Mouse (Mus musculus) lung, postnatal 0 days (tissue): ENCODE data around the gene Trim7. TPM values are rescaled to one million over a fixed set of nuclear protein-coding genes. Genes with fewer than 3 reads are reported as not detected.

Experiments
- ATAC-seq: fragments of 200-750 bp; cut with Nextera tagmentation; 2 replicates; pipeline ENCODE4 v1.8.0; 2017; ENCODE audit warnings: moderate library complexity
- DNase-seq: peaks from one replicate; pipeline ENCODE4 v3.0.0-alpha.2; 2016; ENCODE audit warnings: low spot score
- H3K27ac ChIP-seq: fragments of 300-500 bp; sonication (generic); 2 replicates; pipeline ENCODE4 v1.5.1; 2014; ENCODE audit warnings: antibody characterized with exemption, mild to moderate bottlenecking, low read length, mixed read lengths
- H3K27me3 ChIP-seq: fragments of 300-500 bp; sonication (generic); replicated peaks from 2 replicates; pipeline ENCODE4 v1.6.1; 2014; ENCODE audit warnings: low read length, mixed read lengths; ENCODE audit not compliant: insufficient read depth
- H3K36me3 ChIP-seq: fragments of 300-500 bp; sonication (generic); 2 replicates; pipeline ENCODE4 v1.6.1; 2014; ENCODE audit warnings: low read length, mixed read lengths; ENCODE audit not compliant: insufficient read depth
- H3K4me1 ChIP-seq: fragments of 300-500 bp; sonication (generic); 2 replicates; pipeline ENCODE4 v1.6.1; 2014; ENCODE audit warnings: antibody characterized with exemption, low read depth, low read length, mixed read lengths; ENCODE audit not compliant: insufficient read depth
- H3K4me2 ChIP-seq: fragments of 300-500 bp; sonication (generic); replicated peaks from 2 replicates; pipeline ENCODE4 v1.6.1; 2014; ENCODE audit warnings: low read depth, mild to moderate bottlenecking, low read length, moderate library complexity, mixed read lengths
- H3K4me3 ChIP-seq: fragments of 300-500 bp; sonication (generic); 2 replicates; pipeline ENCODE4 v1.5.1; 2014; ENCODE audit warnings: low read depth, low read length
- H3K9ac ChIP-seq: fragments of 300-500 bp; sonication (generic); replicated peaks from 2 replicates; pipeline ENCODE4 v1.6.1; 2014; ENCODE audit warnings: low read depth, mild to moderate bottlenecking
- H3K9me3 ChIP-seq: fragments of 300-500 bp; sonication (generic); 2 replicates; pipeline ENCODE4 v1.6.1; 2016; ENCODE audit warnings: low read length, mixed read lengths
- CTCF ChIP-seq: IDR thresholded peaks from 2 replicates; pipeline ENCODE4 v1.5.1; 2016; ENCODE audit warnings: antibody characterized with exemption, mild to moderate bottlenecking
- EP300 ChIP-seq: IDR thresholded peaks from 2 replicates; pipeline ENCODE4 v1.6.1; 2016; ENCODE audit warnings: antibody characterized with exemption, mild to moderate bottlenecking, control low read depth
- WGBS: fragments of 180-500 bp; shearing (Covaris S2); extraction: QIAGEN DNeasy Blood & Tissue Kit; methylation state at CpG from one replicate; pipeline ENCODE4 v1.1.7; 2014; 5-methylcytosine and 5-hydroxymethylcytosine counted together
- polyA plus RNA-seq: library from polyadenylated mRNA; unstranded; fragments of >200 nt; fragmentation: Nextera tagmentation; extraction: Ambion mirVana; gene quantifications from 2 replicates; pipeline ENCODE4 v1.2.1, GENCODE M21; 2015

Gene Trim7
- polyA plus RNA-seq, 1 experiment from 2014 or later = 1.2 TPM

DNA sequence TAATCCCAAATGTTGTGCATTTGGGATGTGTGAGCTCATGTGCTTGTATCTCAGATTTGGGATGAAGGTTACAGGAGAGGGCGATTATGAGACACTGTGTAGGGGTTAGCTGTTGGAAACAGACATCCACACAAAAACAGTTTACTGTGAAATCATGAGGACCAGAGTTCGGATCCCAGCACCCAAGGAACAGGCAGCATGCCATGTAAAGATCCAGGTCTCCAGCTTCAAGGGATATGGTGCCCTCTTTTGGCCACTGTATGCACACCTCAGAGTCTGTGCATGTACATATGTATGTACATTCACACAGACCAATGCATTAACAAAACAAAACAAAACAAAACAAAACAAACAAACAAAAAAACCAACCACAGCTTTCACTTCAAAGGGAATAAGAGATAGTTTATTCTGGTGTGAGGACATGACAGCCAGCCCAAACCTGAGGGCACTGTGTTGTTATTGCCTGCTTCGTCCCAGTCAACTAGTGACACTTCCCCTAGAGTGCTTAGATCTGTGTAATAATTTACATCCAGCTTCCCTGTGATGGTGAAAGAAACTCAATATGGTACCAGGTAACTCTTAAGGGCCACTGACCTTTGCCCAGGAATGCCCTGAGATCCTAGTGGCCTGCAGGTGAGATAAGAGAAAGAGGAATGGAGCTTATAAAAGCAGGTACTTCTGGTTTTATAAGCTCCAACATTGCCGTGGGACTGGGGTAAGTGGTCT is 25.5 kb downstream of the Trim7 start:
- DNase-seq (no peak), ATAC-seq (no peak)
- no peaks in the 10 kb centered on the region for H3K36me3 ChIP-seq
- 0 out of 2 replicates have a peak, but pooled peaks cover 5% of the 10 kb centered on the region for H3K4me1 ChIP-seq
- H3K4me2 ChIP-seq = no peak overlapping the region
- TF ChIP-seq CTCF = peak; percentile 50
- TF ChIP-seq EP300 = no peak
- no peak overlapping the region for H3K4me3 ChIP-seq
- 81% methylated on average over 4 of the region's 4 CpGs for WGBS
- no peak overlapping the region for H3K27ac ChIP-seq
- no peaks in the 10 kb centered on the region for H3K27me3 ChIP-seq
- H3K9ac ChIP-seq = no peak overlapping the region
- no peaks in the 10 kb centered on the region for H3K9me3 ChIP-seq

DNA sequence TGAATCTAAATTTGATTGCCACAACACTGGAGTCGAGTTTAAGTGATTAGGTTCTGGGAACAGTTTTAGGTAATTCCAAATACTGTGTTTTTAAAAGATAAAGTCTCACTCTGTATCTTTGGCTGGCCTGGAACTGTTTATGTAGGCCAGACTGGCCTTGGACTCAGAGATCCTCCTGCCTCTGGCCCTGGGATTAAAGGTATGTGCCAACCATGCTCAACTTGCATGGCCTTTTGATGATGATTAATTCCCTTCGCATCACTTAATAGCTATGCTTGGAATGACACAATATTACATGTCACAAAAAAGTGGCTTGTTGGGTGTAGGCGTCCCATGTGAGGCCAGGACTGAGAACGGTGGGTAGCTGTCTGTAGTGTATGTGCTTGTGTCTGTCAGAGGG is 26.2 kb downstream of the Trim7 start:
- no peak overlapping the region for H3K9ac ChIP-seq
- H3K4me1 ChIP-seq = 0 out of 2 replicates have a peak, but pooled peaks cover 5% of the 10 kb centered on the region
- no peaks in the 10 kb centered on the region for H3K36me3 ChIP-seq
- no peak overlapping the region for H3K27ac ChIP-seq
- no peaks in the 10 kb centered on the region for H3K27me3 ChIP-seq
- ATAC-seq = no peak
- H3K4me3 ChIP-seq = no peak overlapping the region
- no peak for TF ChIP-seq EP300
- TF ChIP-seq CTCF = no peak
- no peaks in the 10 kb centered on the region for H3K9me3 ChIP-seq
- 79% methylated on average over 4 of the region's 4 CpGs for WGBS
- no peak overlapping the region for H3K4me2 ChIP-seq
- no peak for DNase-seq

DNA sequence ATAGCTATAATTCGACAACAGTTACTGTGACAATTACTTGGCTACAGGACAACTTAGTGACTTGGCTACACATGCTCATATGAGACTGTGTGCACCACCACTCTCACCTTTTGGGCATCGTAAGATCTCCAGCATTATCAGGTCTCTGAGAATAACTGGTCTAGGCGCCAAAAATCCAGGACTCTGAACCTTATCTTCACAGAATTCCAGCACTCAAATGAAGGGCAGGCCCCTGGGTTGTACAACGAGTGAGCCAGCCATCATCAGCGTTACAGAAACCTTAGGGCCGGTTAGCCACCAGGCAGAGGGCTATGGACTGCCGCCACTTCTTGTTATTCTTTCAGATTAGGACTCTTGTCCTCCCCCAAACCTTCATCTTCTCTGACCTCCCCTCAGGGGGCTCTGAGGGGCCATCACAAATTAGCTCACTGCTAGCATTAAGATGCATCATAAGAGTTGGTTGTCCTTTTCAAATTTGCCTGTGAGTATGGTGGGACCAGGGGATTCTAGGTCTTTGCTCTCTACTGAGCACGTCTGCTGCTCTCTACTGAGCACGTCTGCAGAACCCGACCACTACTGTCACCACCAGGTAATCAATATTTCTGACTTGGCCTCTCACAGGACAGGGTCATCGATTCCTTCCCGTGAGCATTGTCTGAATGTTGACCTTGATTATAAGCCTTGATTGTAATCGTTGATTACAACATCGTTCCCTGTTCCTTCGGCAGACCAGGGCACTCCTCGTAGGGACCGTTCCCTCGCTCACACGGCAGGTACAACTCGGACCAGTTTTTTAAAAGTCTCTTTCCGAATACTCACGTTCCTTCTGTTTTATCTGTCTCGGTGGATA is 26.9 kb downstream of the Trim7 start:
- TF ChIP-seq CTCF = no peak
- TF ChIP-seq EP300 = no peak
- 10% methylated on average over 23 of the region's 23 CpGs for WGBS
- Histone ChIP-seq H3K4me1 (peaks cover 5% of the 10 kb centered on the region; the same call in 1 of the 2 replicates), H3K36me3 (no peaks in the 10 kb centered on the region), H3K27ac (no peak overlapping the region), H3K4me2 (peak overlapping the region; percentile 59), H3K4me3 (peak overlapping the region; percentile 48), H3K27me3 (no peaks in the 10 kb centered on the region), H3K9ac (peak overlapping the region; percentile 24; the same call in 1 of the 2 replicates), H3K9me3 (no peaks in the 10 kb centered on the region)
- DNase-seq (no peak), ATAC-seq (no peak)

DNA sequence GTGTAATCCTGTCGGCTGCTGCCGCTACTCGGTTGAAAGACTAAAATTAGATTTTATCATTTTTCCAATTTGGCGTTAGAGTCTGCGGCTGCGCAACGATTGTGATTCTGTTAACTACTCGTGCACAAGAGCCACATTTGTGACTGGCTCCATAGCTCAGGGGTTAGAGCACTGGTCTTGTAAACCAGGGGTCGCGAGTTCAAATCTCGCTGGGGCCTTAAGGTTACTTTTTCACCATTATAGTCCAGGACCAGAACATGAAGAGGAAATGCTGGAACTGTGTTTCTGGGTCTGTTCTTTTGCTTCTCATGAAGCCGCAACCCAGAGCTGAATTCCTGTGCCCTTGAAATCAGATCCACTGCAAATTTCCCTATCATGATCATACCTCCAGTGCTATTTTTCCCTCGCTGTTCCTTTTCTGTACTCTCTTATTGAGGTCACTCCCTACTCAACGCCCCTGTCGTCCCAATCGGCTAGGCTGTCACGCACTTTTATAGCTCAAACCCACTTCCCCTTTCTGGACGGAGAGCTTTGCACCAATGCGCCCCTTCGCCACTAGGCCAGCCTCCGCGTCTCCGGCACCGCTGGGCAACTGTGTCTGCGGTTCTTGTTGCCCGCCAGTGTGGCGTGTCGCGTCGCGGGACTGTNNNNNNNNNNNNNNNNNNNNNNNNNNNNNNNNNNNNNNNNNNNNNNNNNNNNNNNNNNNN is 27.7 kb downstream of the Trim7 start:
- H3K9ac ChIP-seq = no peak overlapping the region; the same call in 1 of the 2 replicates
- H3K9me3 ChIP-seq = no peaks in the 10 kb centered on the region
- H3K27me3 ChIP-seq = no peaks in the 10 kb centered on the region
- peak overlapping the region; percentile 59 for H3K4me2 ChIP-seq
- ATAC-seq = peak; percentile 33
- peak; percentile 78 for DNase-seq
- no peaks in the 10 kb centered on the region for H3K36me3 ChIP-seq
- no peak overlapping the region for H3K27ac ChIP-seq
- peaks cover 5% of the 10 kb centered on the region; the same call in 1 of the 2 replicates for H3K4me1 ChIP-seq
- H3K4me3 ChIP-seq = peak overlapping the region; percentile 48
- WGBS = under 1% methylated on average over 31 of the region's 31 CpGs
- TF ChIP-seq EP300 (no peak), CTCF (peak; percentile 49)

DNA sequence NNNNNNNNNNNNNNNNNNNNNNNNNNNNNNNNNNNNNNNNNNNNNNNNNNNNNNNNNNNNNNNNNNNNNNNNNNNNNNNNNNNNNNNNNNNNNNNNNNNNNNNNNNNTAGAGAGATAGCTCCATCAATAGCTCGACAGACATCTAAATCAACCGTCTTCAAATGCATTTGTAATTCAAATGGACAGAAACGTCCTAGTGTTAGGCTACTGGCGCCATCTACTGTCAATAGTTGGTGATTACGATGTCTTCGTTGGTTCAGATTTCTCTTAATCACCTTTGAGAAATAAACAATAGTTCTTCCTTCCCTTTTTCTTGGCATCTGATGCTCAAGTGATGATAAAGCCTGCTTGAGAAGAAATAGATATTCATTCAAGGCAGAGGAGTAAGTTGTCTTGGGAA is 33.1 kb downstream of the Trim7 start:
- TF ChIP-seq EP300 (no peak), CTCF (peak; percentile 91)
- H3K27ac ChIP-seq = no peak overlapping the region
- H3K27me3 ChIP-seq = no peaks in the 10 kb centered on the region
- H3K4me1 ChIP-seq = no peaks in the 10 kb centered on the region; the same call in 1 of the 2 replicates
- no peak overlapping the region for H3K9ac ChIP-seq
- DNase-seq (peak; percentile 83), ATAC-seq (no peak)
- H3K4me3 ChIP-seq = no peak overlapping the region
- no peak overlapping the region for H3K4me2 ChIP-seq
- 0% methylated on average over 6 of the region's 6 CpGs for WGBS
- H3K36me3 ChIP-seq = no peaks in the 10 kb centered on the region
- H3K9me3 ChIP-seq = no peaks in the 10 kb centered on the region

DNA sequence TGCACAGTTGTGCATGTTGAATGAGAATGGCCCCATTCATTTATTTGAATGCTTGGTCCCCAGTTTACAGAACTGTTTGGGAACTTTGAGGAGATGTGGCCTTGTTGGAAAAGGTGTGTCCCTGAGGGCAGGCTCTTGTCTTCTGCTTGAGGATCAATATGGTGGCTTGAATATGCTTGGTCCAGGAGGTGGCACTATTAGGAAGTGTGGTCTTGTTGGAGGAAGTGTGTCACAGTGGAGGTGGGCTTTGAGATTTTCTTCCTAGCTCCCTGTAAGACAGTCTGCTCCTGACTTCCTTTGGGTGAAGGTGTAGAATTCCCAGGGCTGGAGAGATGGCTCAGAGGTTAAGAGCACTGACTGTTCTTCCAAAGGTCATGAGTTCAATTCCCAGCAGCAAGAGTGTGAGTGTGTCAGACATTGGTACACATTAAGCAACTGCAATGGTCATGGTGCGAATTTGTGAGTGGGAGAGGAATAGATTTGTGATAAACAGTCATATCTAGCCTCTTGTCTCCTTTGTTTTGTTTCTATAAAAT is 36.9 kb downstream of the Trim7 start:
- TF ChIP-seq EP300 (no peak), CTCF (no peak)
- 73% methylated on average over 1 of the region's 1 CpGs for WGBS
- ATAC-seq (no peak), DNase-seq (no peak)
- Histone ChIP-seq H3K27me3 (no peaks in the 10 kb centered on the region), H3K9ac (no peak overlapping the region), H3K4me3 (no peak overlapping the region), H3K36me3 (peaks cover 5% of the 10 kb centered on the region), H3K9me3 (no peaks in the 10 kb centered on the region), H3K4me1 (no peaks in the 10 kb centered on the region; the same call in 1 of the 2 replicates), H3K4me2 (no peak overlapping the region), H3K27ac (no peak overlapping the region)
